Mouse (Mus musculus) cerebellum, postnatal 36 days (tissue): ENCODE data around the gene Rdh9.
"Not testable (repeated sequence)": the region's sequence is repeated elsewhere in the genome, so short reads cannot be mapped to it uniquely, and the experiment has no call there.

Source experiments
- DNase-seq, 2 experiments: peaks; one replicate each; pipeline ENCODE4 v3.0.0; 2021 to 2022; ENCODE audit warnings: mixed read lengths in 2 of 2

Rdh9 gene

GRCm38 (mm10) chr10:127759181-127760110, 16.7 kb upstream of the Rdh9 start, which contains the start of the genes Rdh1 and Rdh16f1:
Rdh1 (plus strand) TSS chr10:127759721.
Rdh16f1 (plus strand) TSS chr10:127759787.
- no peak for DNase-seq

- DNase-seq = not testable (repeated sequence)
These were observed 13.3 kb upstream of the Rdh9 start for GRCm38 (mm10) chr10:127762926-127763325.

GRCm38 (mm10) chr10:127763914-127764680, 12.1 kb upstream of the Rdh9 start:
- peak; percentile 27 to 31 for DNase-seq

- DNase-seq = no peak
These were observed 9.6 kb upstream of the Rdh9 start for GRCm38 (mm10) chr10:127766564-127766963.

GRCm38 (mm10) chr10:127782321-127782720, 6.1 kb downstream of the Rdh9 start:
- DNase-seq = not testable (repeated sequence)

- DNase-seq = not testable (repeated sequence)
These were observed 9.2 kb downstream of the Rdh9 start for GRCm38 (mm10) chr10:127785411-127785810.

- DNase-seq = no peak
These were observed 23.1 kb downstream of the Rdh9 start for GRCm38 (mm10) chr10:127799295-127799694.

- DNase-seq = no peak
These were observed 24.7 kb downstream of the Rdh9 start, which contains the start of gene Rdh16 for GRCm38 (mm10) chr10:127800891-127801290. Rdh16 (plus strand) TSS chr10:127801152.

GRCm38 (mm10) chr10:127801612-127802011, 25.4 kb downstream of the Rdh9 start:
- DNase-seq = no peak

- DNase-seq = no peak
These were observed 26.1 kb downstream of the Rdh9 start for GRCm38 (mm10) chr10:127802236-127802635.

- no peak for DNase-seq
These were observed 28.2 kb downstream of the Rdh9 start for GRCm38 (mm10) chr10:127804416-127804815.

- no peak for DNase-seq
These were observed 39.7 kb downstream of the Rdh9 start for GRCm38 (mm10) chr10:127815888-127816287.

GRCm38 (mm10) chr10:127817268-127817910, 41.2 kb downstream of the Rdh9 start:
- not testable (repeated sequence) for DNase-seq

- DNase-seq = not testable (repeated sequence)
These were observed 45.6 kb downstream of the Rdh9 start for GRCm38 (mm10) chr10:127821806-127822205.

- no peak for DNase-seq
These were observed 49.2 kb downstream of the Rdh9 start for GRCm38 (mm10) chr10:127825386-127825785.

GRCm38 (mm10) chr10:127829121-127829520, 52.9 kb downstream of the Rdh9 start:
- DNase-seq = peak in 1 of 2 experiments; percentile 14

- DNase-seq = not testable (repeated sequence)
These were observed 58.0 kb downstream of the Rdh9 start for GRCm38 (mm10) chr10:127834186-127834585.

- no peak for DNase-seq
These were observed 59.1 kb downstream of the Rdh9 start for GRCm38 (mm10) chr10:127835292-127835691.

- DNase-seq = not testable (repeated sequence)
These were observed 61.6 kb downstream of the Rdh9 start for GRCm38 (mm10) chr10:127837793-127838192.

- no peak for DNase-seq
These were observed 62.4 kb downstream of the Rdh9 start for GRCm38 (mm10) chr10:127838539-127838938.

GRCm38 (mm10) chr10:127840776-127841175, 64.6 kb downstream of the Rdh9 start:
- DNase-seq = no peak
